9 mouse cellular contexts compared by ENCODE assay signal in the genomic region with DNA sequence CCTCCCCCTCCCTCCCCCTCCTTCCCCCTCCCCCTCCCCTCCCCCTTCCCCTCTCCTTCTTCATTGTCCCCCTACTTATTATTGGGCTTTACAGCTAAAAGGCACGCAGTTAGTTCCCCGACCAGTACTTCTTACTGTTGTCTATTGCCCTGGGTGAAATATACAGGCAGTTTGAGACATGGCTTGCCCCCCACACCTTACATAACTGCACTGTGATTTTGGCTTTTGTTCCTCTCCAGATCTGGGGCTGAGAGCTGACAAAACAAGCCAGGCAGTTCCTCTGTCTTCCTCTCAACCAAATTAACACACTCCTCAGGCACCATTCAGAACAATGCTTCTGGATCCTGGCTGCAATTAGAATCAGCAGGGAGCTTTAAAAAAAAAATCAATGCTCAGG.
DNase-seq lines count a peak whose midpoint lies in the region; ATAC-seq lines count a peak whose summit lies in the region.
"Had no signal": no experiment of that assay in that cellular context is flagged by ENCODE, and none has a peak within 500 bp of the region (broad histone marks: within the 10 kb centered on the region; RNA-seq: fewer than 3 reads in every experiment).

No protein-coding gene starts in this region.

- peaks cover 26% of the 10 kb centered on the region for H3K27me3 ChIP-seq in hindbrain, embryonic 13.5 days
- H3K27me3 ChIP-seq in neural tube, embryonic 11.5 days (ENCODE audit: control insufficient read depth, insufficient read depth, low read length) = no peaks in the 10 kb centered on the region
- 0 out of 2 replicates have a peak, but pooled peaks cover 5% of the 10 kb centered on the region for H3K27me3 ChIP-seq in intestine, embryonic 15.5 days (replicated peaks)

- peaks cover 41% of the 10 kb centered on the region for H3K4me1 ChIP-seq in hindbrain, embryonic 13.5 days (replicated peaks)
- peaks cover 13% of the 10 kb centered on the region for H3K4me1 ChIP-seq in neural tube, embryonic 11.5 days (ENCODE audit: control insufficient read depth, insufficient read depth, low read length)
- H3K4me1 ChIP-seq in intestine, embryonic 15.5 days (replicated peaks) = peaks cover 11% of the 10 kb centered on the region; the same call in 1 of the 2 replicates

- DNase-seq in cerebellum, adult 11-12 months = peak; percentile 72
- DNase-seq in cerebellum, postnatal 10 days = no peak
- peak; percentile 59 for DNase-seq in embryo, embryonic 11 days
- peak; percentile 26 for DNase-seq in neural tube, embryonic 11.5 days (ENCODE audit: low spot score)
- no peak for DNase-seq in adrenal gland, adult 2 months

- H3K27ac ChIP-seq in hindbrain, embryonic 13.5 days = peak overlapping the region; percentile 73
- no peak overlapping the region for H3K27ac ChIP-seq in neural tube, embryonic 11.5 days (ENCODE audit: low read depth, low read length)
- no peak overlapping the region for H3K27ac ChIP-seq in intestine, embryonic 15.5 days
- H3K27ac ChIP-seq: stomach, embryonic 15.5 days had no signal

- H3K36me3 ChIP-seq in hindbrain, embryonic 13.5 days = no peaks in the 10 kb centered on the region
- no peaks in the 10 kb centered on the region for H3K36me3 ChIP-seq in neural tube, embryonic 11.5 days (ENCODE audit: control insufficient read depth, insufficient read depth, low read length)
- no peaks in the 10 kb centered on the region for H3K36me3 ChIP-seq in intestine, embryonic 15.5 days
- H3K36me3 ChIP-seq: stomach, embryonic 15.5 days had no signal

- H3K4me2 ChIP-seq in hindbrain, embryonic 13.5 days = peak overlapping the region; percentile 26; the same call in 1 of the 2 replicates
- no peak overlapping the region for H3K4me2 ChIP-seq in neural tube, embryonic 11.5 days (ENCODE audit: low read depth)
- no peak overlapping the region for H3K4me2 ChIP-seq in intestine, embryonic 15.5 days (replicated peaks)

- 0% methylated on average over 2 of the region's 2 CpGs for WGBS in hindbrain, embryonic 13.5 days
- WGBS in neural tube, embryonic 11.5 days = 5% methylated on average over 2 of the region's 2 CpGs
- 20% methylated on average over 1 of the region's 2 CpGs for WGBS in intestine, embryonic 15.5 days

- H3K4me3 ChIP-seq in hindbrain, embryonic 13.5 days = no peak overlapping the region
- H3K4me3 ChIP-seq in neural tube, embryonic 11.5 days (ENCODE audit: low read depth, low read length) = no peak overlapping the region
- no peak overlapping the region for H3K4me3 ChIP-seq in intestine, embryonic 15.5 days (replicated peaks)

- H3K9me3 ChIP-seq in hindbrain, embryonic 13.5 days = no peaks in the 10 kb centered on the region
- H3K9me3 ChIP-seq in neural tube, embryonic 11.5 days (ENCODE audit: control insufficient read depth, low read length) = no peaks in the 10 kb centered on the region
- no peaks in the 10 kb centered on the region for H3K9me3 ChIP-seq in intestine, embryonic 15.5 days
- H3K9me3 ChIP-seq: stomach, embryonic 15.5 days had no signal

- no peak overlapping the region for H3K9ac ChIP-seq in hindbrain, embryonic 13.5 days
- no peak overlapping the region for H3K9ac ChIP-seq in neural tube, embryonic 11.5 days (ENCODE audit: low read length)
- H3K9ac ChIP-seq in intestine, embryonic 15.5 days = no peak overlapping the region
- H3K9ac ChIP-seq: stomach, embryonic 15.5 days had no signal

- peak; percentile 36; the same call in 1 of the 2 replicates for ATAC-seq in hindbrain, embryonic 13.5 days (ENCODE audit: low FRiP score)
- no peak for ATAC-seq in neural tube, embryonic 11.5 days (ENCODE audit: insufficient read depth, low FRiP score, low TSS enrichment)
- no peak for ATAC-seq in granulocyte monocyte progenitor cell, adult 5-6 weeks (replicated peaks; ENCODE audit: poor library complexity, severe bottlenecking)
- ATAC-seq in intestine, embryonic 15.5 days = no peak

Comparison
In these comparisons a context has a peak if more than half of its experiments do, and no peak if none do; other contexts are left out.
1. DNase-seq: peak in cerebellum, adult 11-12 months (single experiment), embryo, embryonic 11 days (single experiment) and neural tube, embryonic 11.5 days (single experiment); none in cerebellum, postnatal 10 days (0 of 2) and adrenal gland, adult 2 months (single experiment).